Mouse (Mus musculus) heart, postnatal 0 days (tissue): ENCODE data around the gene Tent4a. TPM values are rescaled to one million over a fixed set of nuclear protein-coding genes. Genes with fewer than 3 reads are reported as not detected.
"Not testable (repeated sequence)": the region's sequence is repeated elsewhere in the genome, so short reads cannot be mapped to it uniquely, and the experiment has no call there.

Experiments used
- ATAC-seq: fragments of 200-750 bp; cut with Nextera tagmentation; 2 replicates; pipeline ENCODE4 v1.8.0; 2017; ENCODE audit warnings: low read depth, moderate number of reproducible peaks, moderate library complexity; ENCODE audit not compliant: insufficient read depth
- DNase-seq: peaks from one replicate; pipeline ENCODE4 v3.0.0-alpha.2; 2016; ENCODE audit warnings: low spot score
- H3K27ac ChIP-seq: fragments of 300-500 bp; sonication (generic); 2 replicates; pipeline ENCODE4 v1.5.1; 2014; ENCODE audit warnings: low read depth, mild to moderate bottlenecking
- H3K27me3 ChIP-seq: fragments of 300-500 bp; sonication (generic); 2 replicates; pipeline ENCODE4 v1.6.1; 2014; ENCODE audit warnings: low read length, mixed read lengths; ENCODE audit not compliant: control insufficient read depth, insufficient read depth
- H3K36me3 ChIP-seq: fragments of 300-500 bp; sonication (generic); replicated peaks from 2 replicates; pipeline ENCODE4 v1.6.1; 2014; ENCODE audit warnings: low read length, mixed read lengths; ENCODE audit not compliant: control insufficient read depth, insufficient read depth
- H3K4me1 ChIP-seq: fragments of 300-500 bp; sonication (generic); 2 replicates; pipeline ENCODE4 v1.6.1; 2014; ENCODE audit warnings: antibody characterized with exemption; ENCODE audit not compliant: control insufficient read depth, insufficient read depth
- H3K4me2 ChIP-seq: fragments of 300-500 bp; sonication (generic); 2 replicates; pipeline ENCODE4 v1.6.1; 2014; ENCODE audit warnings: low read depth, mild to moderate bottlenecking, low read length, moderate library complexity
- H3K4me3 ChIP-seq: fragments of 300-500 bp; sonication (generic); 2 replicates; pipeline ENCODE4 v1.5.1; 2014; ENCODE audit warnings: low read depth, low read length
- H3K9ac ChIP-seq: fragments of 300-500 bp; sonication (generic); replicated peaks from 2 replicates; pipeline ENCODE4 v1.6.1; 2014; ENCODE audit warnings: low read depth, low read length, mixed read lengths
- H3K9me3 ChIP-seq: fragments of 300-500 bp; sonication (generic); replicated peaks from 2 replicates; pipeline ENCODE4 v1.6.1; 2016; ENCODE audit warnings: low read length; ENCODE audit not compliant: control insufficient read depth
- CTCF ChIP-seq: IDR thresholded peaks from 2 replicates; pipeline ENCODE4 v1.5.1; 2016; ENCODE audit warnings: antibody characterized with exemption, control low read depth, low read depth
- EP300 ChIP-seq: IDR thresholded peaks from 2 replicates; pipeline ENCODE4 v1.6.1; 2016; ENCODE audit warnings: antibody characterized with exemption, low read depth
- WGBS: fragments of 180-500 bp; shearing (Covaris S2); extraction: QIAGEN DNeasy Blood & Tissue Kit; methylation state at CpG from one replicate; pipeline ENCODE4 v1.1.7; 2014; 5-methylcytosine and 5-hydroxymethylcytosine counted together
- polyA plus RNA-seq: library from polyadenylated mRNA; unstranded; fragments of >200 nt; fragmentation: Nextera tagmentation; extraction: Ambion mirVana; gene quantifications from 2 replicates; pipeline ENCODE4 v1.2.1, GENCODE M21; 2015
- total RNA-seq: library from RNA; depleted of rRNA; stranded (reverse); fragments of >200 nt; gene quantifications from 2 replicates; pipeline ENCODE4 v1.2.3, GENCODE M21; 2014; ENCODE audit warnings: low replicate concordance

Tent4a gene
- total and polyA plus RNA-seq, 2 experiments from 2014 or later = 1.9 to 6.5 TPM

DNA sequence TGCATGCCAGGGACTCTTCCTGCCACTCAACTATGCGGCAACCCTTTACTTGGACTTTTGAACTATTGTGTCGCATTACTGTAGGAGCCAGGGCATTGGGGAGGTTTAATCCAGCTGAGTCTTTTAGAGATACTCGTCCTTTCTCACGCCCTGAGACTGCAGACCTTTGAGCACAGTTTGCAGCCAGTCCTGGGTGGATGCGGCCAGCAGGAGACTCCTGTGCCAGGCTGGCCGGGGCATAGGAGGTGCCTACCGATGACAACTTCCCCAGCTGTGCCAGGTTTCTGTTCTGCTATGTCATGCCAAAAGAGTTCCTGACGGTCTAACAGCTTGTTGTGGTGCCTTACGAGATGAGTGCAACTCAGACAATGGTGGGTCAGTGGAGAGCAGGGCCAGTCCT is 34.8 kb upstream of the Tent4a start:
- Histone ChIP-seq H3K4me1 (no peaks in the 10 kb centered on the region), H3K9ac (no peak overlapping the region), H3K4me2 (no peak overlapping the region), H3K27me3 (no peaks in the 10 kb centered on the region), H3K4me3 (no peak overlapping the region), H3K27ac (no peak overlapping the region), H3K36me3 (no peaks in the 10 kb centered on the region), H3K9me3 (no peaks in the 10 kb centered on the region)
- ATAC-seq (no peak), DNase-seq (no peak)
- 79% methylated on average over 9 of the region's 9 CpGs for WGBS
- TF ChIP-seq CTCF (no peak), EP300 (no peak)

DNA sequence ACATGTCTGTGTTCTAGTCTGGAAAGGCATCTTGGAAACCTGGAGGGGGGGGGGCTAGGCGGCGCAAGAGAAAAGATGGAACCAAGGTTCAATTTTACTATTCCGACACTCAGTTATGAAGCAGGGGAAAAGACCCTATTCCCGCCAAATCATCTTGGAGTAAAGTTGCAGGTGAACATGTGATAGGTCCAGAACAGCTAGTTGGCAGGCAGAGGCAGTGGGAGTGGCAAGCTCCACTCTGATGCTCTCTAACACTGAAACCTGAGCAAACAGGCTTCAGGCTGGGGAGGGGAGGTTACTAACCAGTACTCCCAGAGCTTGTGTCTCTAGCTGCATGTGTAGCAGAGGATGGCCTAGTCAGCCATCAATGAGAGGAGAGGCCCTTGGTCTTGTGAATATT is 31.0 kb upstream of the Tent4a start:
- not testable (repeated sequence) for H3K4me3 ChIP-seq, H3K9me3 ChIP-seq, ATAC-seq, H3K9ac ChIP-seq, H3K27ac ChIP-seq, H3K4me2 ChIP-seq, H3K36me3 ChIP-seq, DNase-seq, H3K27me3 ChIP-seq
- 91% methylated on average over 4 of the region's 4 CpGs for WGBS
- H3K4me1 ChIP-seq = peaks cover 17% of the 10 kb centered on the region

DNA sequence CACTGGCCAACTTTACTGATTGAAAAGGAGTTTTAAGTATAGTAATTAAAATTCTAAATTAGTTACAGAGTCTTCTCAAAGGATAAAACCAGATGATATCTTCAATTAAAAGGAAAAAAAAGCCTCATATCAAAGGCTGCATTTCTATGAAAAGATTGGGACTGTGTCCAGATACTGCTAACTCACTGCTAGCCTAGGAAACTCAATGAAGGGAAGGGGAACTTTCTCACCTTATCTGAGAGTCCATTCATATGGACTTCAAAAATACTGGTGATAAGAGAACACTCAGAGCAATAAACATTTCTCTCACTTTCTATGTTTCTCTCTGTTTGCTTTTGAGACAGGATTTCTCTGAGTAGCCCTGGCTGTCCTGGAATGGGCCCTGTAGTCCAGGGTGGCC is 30.2 kb upstream of the Tent4a start:
- no peak overlapping the region for H3K4me3 ChIP-seq
- ATAC-seq = no peak
- no peak overlapping the region for H3K4me2 ChIP-seq
- no peak for DNase-seq
- TF ChIP-seq CTCF = no peak
- TF ChIP-seq EP300 = no peak
- H3K27ac ChIP-seq = no peak overlapping the region
- no peaks in the 10 kb centered on the region for H3K36me3 ChIP-seq
- peaks cover 22% of the 10 kb centered on the region for H3K4me1 ChIP-seq
- H3K27me3 ChIP-seq = no peaks in the 10 kb centered on the region
- no peaks in the 10 kb centered on the region for H3K9me3 ChIP-seq
- H3K9ac ChIP-seq = no peak overlapping the region

DNA sequence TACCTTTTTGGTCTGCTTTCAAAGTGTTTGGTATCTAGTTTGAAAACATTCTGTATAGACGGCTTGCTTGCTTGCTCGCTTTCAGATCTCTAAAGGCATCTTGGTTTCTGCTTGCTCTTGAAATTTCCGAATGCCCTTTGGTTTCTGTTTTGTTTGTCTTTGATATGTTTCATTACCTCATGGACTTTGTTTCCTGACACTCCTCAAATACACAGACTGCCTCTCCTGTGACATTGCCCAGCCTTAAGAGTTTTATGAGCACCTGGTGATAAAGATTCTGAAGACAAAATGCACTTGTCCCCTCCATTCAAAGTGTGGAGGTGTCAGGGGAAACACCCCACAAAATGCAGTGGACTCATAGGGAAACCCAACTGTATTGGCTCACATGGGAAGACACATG is 29.5 kb upstream of the Tent4a start:
- no peaks in the 10 kb centered on the region for H3K27me3 ChIP-seq
- peaks cover 25% of the 10 kb centered on the region for H3K4me1 ChIP-seq
- H3K36me3 ChIP-seq = no peaks in the 10 kb centered on the region
- no peak for ATAC-seq
- H3K4me3 ChIP-seq = no peak overlapping the region
- H3K4me2 ChIP-seq = no peak overlapping the region
- no peaks in the 10 kb centered on the region for H3K9me3 ChIP-seq
- no peak for DNase-seq
- TF ChIP-seq EP300 (no peak), CTCF (no peak)
- no peak overlapping the region for H3K9ac ChIP-seq
- H3K27ac ChIP-seq = no peak overlapping the region
- 51% methylated on average over 3 of the region's 3 CpGs for WGBS

DNA sequence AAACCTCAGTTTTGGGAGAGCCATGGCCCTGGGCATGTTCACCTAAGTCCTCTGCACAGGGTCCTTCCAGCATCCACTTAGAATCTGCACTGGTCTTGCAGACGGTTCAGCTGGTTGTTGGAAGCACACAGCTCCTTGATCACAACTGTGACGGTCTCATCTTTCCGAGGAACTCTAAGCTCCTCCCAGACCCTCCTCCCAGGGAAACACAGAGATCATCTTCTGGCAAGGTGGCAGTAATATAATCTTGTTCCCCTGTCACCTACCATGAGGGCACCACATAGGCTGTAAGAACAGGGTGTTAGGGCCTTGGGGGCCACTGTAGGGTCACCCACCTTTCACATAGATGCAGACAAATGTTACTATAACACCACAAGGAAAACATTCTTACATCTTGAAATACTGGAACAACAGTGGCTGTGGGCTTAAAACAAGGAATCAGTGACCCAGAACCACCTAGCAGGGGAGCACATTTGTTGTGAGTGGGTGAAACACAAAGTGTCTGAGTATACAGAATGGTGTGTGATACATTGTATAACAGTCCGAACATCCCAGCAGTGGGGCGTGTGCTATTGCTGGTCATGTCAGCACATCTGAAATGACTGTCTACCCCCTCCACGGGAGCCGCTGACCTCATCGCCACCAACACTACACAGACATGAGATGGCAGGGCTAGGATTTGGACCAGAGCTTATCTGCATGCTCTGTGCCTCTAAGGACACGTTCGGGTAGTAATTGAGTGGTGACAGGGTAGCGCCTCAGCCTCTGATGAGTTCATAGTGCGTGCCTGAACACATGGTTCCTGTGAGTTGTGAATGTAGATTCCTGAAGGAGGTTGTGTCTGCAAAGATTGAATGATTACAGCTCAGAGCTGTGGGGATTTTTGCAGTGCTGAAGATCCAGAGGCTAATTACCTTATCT is 28.5 kb upstream of the Tent4a start:
- peaks cover 32% of the 10 kb centered on the region for H3K4me1 ChIP-seq
- H3K9ac ChIP-seq = no peak overlapping the region
- peak; percentile 69 for TF ChIP-seq EP300
- TF ChIP-seq CTCF = no peak
- H3K36me3 ChIP-seq = no peaks in the 10 kb centered on the region
- no peak overlapping the region for H3K4me3 ChIP-seq
- no peaks in the 10 kb centered on the region for H3K27me3 ChIP-seq
- ATAC-seq (peak; percentile 95), DNase-seq (peak; percentile 80)
- no peaks in the 10 kb centered on the region for H3K9me3 ChIP-seq
- no peak overlapping the region for H3K4me2 ChIP-seq
- WGBS = 26% methylated on average over 12 of the region's 12 CpGs
- H3K27ac ChIP-seq = no peak overlapping the region

DNA sequence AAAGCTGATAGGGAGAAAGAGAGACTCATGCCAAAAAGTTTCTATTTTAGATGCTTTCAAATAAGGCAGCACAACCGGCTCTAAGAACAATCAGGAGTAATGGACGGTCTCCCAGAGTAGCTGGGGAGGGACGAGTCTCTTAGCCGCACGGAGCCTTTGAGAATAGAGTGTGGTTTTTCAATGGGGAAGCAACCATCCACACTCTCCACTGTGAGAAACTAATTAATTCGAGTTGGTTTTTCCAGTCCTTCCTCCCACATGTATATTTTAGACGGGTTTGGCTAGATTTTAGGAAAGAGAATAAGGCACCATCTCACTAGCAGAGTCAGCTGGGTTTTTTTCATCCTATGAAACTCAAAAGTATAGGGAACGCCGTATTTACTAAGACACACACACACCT is 27.6 kb upstream of the Tent4a start:
- ATAC-seq (no peak), DNase-seq (no peak)
- TF ChIP-seq CTCF = no peak
- TF ChIP-seq EP300 = no peak
- WGBS = 71% methylated on average over 9 of the region's 9 CpGs
- Histone ChIP-seq H3K9ac (no peak overlapping the region), H3K4me3 (no peak overlapping the region), H3K4me2 (no peak overlapping the region), H3K36me3 (no peaks in the 10 kb centered on the region), H3K9me3 (no peaks in the 10 kb centered on the region), H3K27ac (no peak overlapping the region), H3K4me1 (peaks cover 32% of the 10 kb centered on the region), H3K27me3 (no peaks in the 10 kb centered on the region)
